Mouse (Mus musculus) CH12.LX (cell line): ENCODE measurements at regions not wholly inside any gene's neighbourhood (a gene's known extent, or its start where the extent isn't known, plus 50 kb on each side); places are given as distances from the start of the nearest gene placed in this dataset.

ENCODE experiments used
- DNase-seq: peaks from one replicate; pipeline ENCODE4 v3.0.0-alpha.2; 2013; ENCODE audit errors: extremely low read depth
- H3K27ac ChIP-seq: 2 replicates; pipeline ENCODE4 v1.5.1; 2012; ENCODE audit warnings: low read depth, mild to moderate bottlenecking, control low read depth, moderate library complexity; ENCODE audit not compliant: insufficient read depth
- H3K27me3 ChIP-seq: replicated peaks from 2 replicates; pipeline ENCODE3; 2012; ENCODE audit warnings: inconsistent platforms
- H3K36me3 ChIP-seq, 2 experiments: replicated peaks in 1 of 2; 2 replicates each; pipeline versions ENCODE3 to v1.6.1; 2012; ENCODE audit warnings: inconsistent platforms in 1 of 2, low read length in 1 of 2, mild to moderate bottlenecking in 1 of 2, mixed read lengths in 1 of 2, moderate library complexity in 1 of 2; ENCODE audit not compliant: control insufficient read depth in 1 of 2, insufficient read depth in 1 of 2
- H3K4me1 ChIP-seq, 2 experiments: 2 replicates each; pipeline ENCODE4 v1.6.1; 2012; ENCODE audit warnings: inconsistent platforms in 1 of 2, moderate library complexity in 1 of 2; ENCODE audit not compliant: insufficient read depth in 2 of 2, control insufficient read depth in 1 of 2
- H3K4me2 ChIP-seq: 2 replicates; pipeline ENCODE4 v1.6.1; 2012; ENCODE audit warnings: low read depth, mild to moderate bottlenecking, control low read depth; ENCODE audit not compliant: poor library complexity, insufficient read depth, severe bottlenecking
- H3K4me3 ChIP-seq, 3 experiments: fragments of 150-350 bp in 1 of 3; sonication (generic) in 1 of 3; replicated peaks in 1 of 3; 2 replicates each; pipeline versions ENCODE3 to v1.5.1; 2011 to 2012; ENCODE audit warnings: low read depth in 2 of 3, low read length in 2 of 3, mild to moderate bottlenecking in 2 of 3, moderate library complexity in 2 of 3, control low read depth in 1 of 3, improper control_type of control experiment in 1 of 3, inconsistent platforms in 1 of 3, mixed read lengths in 1 of 3; ENCODE audit not compliant: poor library complexity in 1 of 3
- H3K79me2 ChIP-seq: replicated peaks from 2 replicates; pipeline ENCODE4 v1.6.1; 2012; ENCODE audit warnings: mild to moderate bottlenecking, moderate library complexity; ENCODE audit not compliant: control insufficient read depth, poor library complexity, insufficient read depth, severe bottlenecking; ENCODE audit errors: extremely low read depth
- H3K9ac ChIP-seq: 2 replicates; pipeline ENCODE4 v1.6.1; 2012; ENCODE audit warnings: low read depth, mild to moderate bottlenecking, control low read depth, moderate library complexity; ENCODE audit not compliant: insufficient read depth
- H3K9me3 ChIP-seq: replicated peaks from 2 replicates; pipeline ENCODE3; 2012; ENCODE audit warnings: low read length, inconsistent platforms, mixed read lengths
- CTCF ChIP-seq, 2 experiments: IDR thresholded peaks in 1 of 2; conservative IDR thresholded peaks in 1 of 2; 2 replicates each; pipeline ENCODE4 v1.5.1; 2011 to 2012; ENCODE audit warnings: low read depth in 2 of 2, low read length in 2 of 2, improper control_type of control experiment in 1 of 2, inconsistent platforms in 1 of 2, mild to moderate bottlenecking in 1 of 2, moderate library complexity in 1 of 2
- GABPA ChIP-seq: IDR thresholded peaks from 2 replicates; pipeline ENCODE4 v1.6.1; 2012; ENCODE audit warnings: low read depth, low read length, improper control_type of control experiment, inconsistent platforms; ENCODE audit not compliant: insufficient replicate concordance
- IRF4 ChIP-seq: IDR thresholded peaks from 2 replicates; pipeline ENCODE4 v1.6.1; 2014; ENCODE audit warnings: low read depth, mild to moderate bottlenecking, inconsistent platforms, low read length, improper control_type of control experiment
- JUND ChIP-seq: conservative IDR thresholded peaks from 2 replicates; pipeline ENCODE4 v1.6.1; 2011; ENCODE audit warnings: low read depth, low read length, improper control_type of control experiment
- MAFK ChIP-seq: IDR thresholded peaks from 2 replicates; pipeline ENCODE4 v1.6.1; 2011; ENCODE audit warnings: low read length, improper control_type of control experiment; ENCODE audit not compliant: insufficient replicate concordance
- MAZ ChIP-seq: IDR thresholded peaks from 2 replicates; pipeline ENCODE4 v1.6.1; 2012; ENCODE audit warnings: low read depth, mild to moderate bottlenecking, inconsistent platforms, low read length, improper control_type of control experiment, moderate library complexity
- MXI1 ChIP-seq: IDR thresholded peaks from 2 replicates; pipeline ENCODE4 v1.6.1; 2011; ENCODE audit warnings: mild to moderate bottlenecking, low read depth, low read length, improper control_type of control experiment
- NELFE ChIP-seq: IDR thresholded peaks from 2 replicates; pipeline ENCODE4 v1.6.1; 2011; ENCODE audit warnings: low read depth, low read length, improper control_type of control experiment
- NRF1 ChIP-seq: IDR thresholded peaks from 2 replicates; pipeline ENCODE4 v1.6.1; 2014; ENCODE audit warnings: low read depth, mild to moderate bottlenecking, inconsistent platforms, low read length, improper control_type of control experiment, moderate library complexity
- POLR2AphosphoS2 ChIP-seq: IDR thresholded peaks from 2 replicates; pipeline ENCODE4 v1.6.1; 2011; ENCODE audit warnings: low read depth, low read length, improper control_type of control experiment
- RAD21 ChIP-seq: IDR thresholded peaks from 2 replicates; pipeline ENCODE4 v1.6.1; 2011; ENCODE audit warnings: low read depth, mild to moderate bottlenecking, low read length, improper control_type of control experiment, moderate library complexity
- RCOR1 ChIP-seq: conservative IDR thresholded peaks from 2 replicates; pipeline ENCODE4 v1.6.1; 2012; ENCODE audit warnings: low read depth, mild to moderate bottlenecking, inconsistent platforms, low read length, improper control_type of control experiment
- TBP ChIP-seq: conservative IDR thresholded peaks from 2 replicates; pipeline ENCODE4 v1.6.1; 2011; ENCODE audit warnings: low read depth, low read length, improper control_type of control experiment
- USF1 ChIP-seq: IDR thresholded peaks from 2 replicates; pipeline ENCODE4 v1.6.1; 2014; ENCODE audit warnings: low read depth, mild to moderate bottlenecking, inconsistent platforms, low read length, improper control_type of control experiment
- USF2 ChIP-seq: conservative IDR thresholded peaks from 2 replicates; pipeline ENCODE4 v1.6.1; 2011; ENCODE audit warnings: low read depth, low read length, improper control_type of control experiment
- ZC3H11A ChIP-seq: IDR thresholded peaks from 2 replicates; pipeline ENCODE4 v1.6.1; 2012; ENCODE audit warnings: low read depth, mild to moderate bottlenecking, inconsistent platforms, low read length, improper control_type of control experiment
- ZMIZ1 ChIP-seq: IDR thresholded peaks from 2 replicates; pipeline ENCODE4 v1.6.1; 2012; ENCODE audit warnings: low read depth, mild to moderate bottlenecking, inconsistent platforms, low read length, improper control_type of control experiment
- dilution Hi-C: fragments of 300-500 bp; cut with MboI; formaldehyde crosslinking; loops from 2 replicates; pipeline ENCODE4 v1.14.3; 2020; ENCODE audit warnings: low sequenced_read_pairs; ENCODE audit not compliant: extremely low pct_unique_long_range_greater_than_20kb, extremely low pct_ligation_motif_present
- in situ Hi-C: fragments of 300-500 bp; cut with MboI; formaldehyde crosslinking; loops from 3 replicates; pipeline ENCODE4 v1.14.3; 2019; ENCODE audit warnings: low sequenced_read_pairs, low pct_ligation_motif_present, low pct_unique_long_range_greater_than_20kb, mixed read lengths

GRCm38 (mm10) chr3:38653928-38654327 is 169.3 kb upstream of the Ankrd50 start:
- in situ Hi-C loops: no loop called here

GRCm38 (mm10) chr3:38652985-38653685 is 168.5 kb upstream of the Ankrd50 start:
- DNase-seq: no peak

More at GRCm38 (mm10) chr3:38653928-38654327, 169.3 kb upstream of the Ankrd50 start:
- H3K4me1 ChIP-seq: no peaks in the 10 kb centered on the region
- H3K4me3 ChIP-seq: no peak overlapping the region
- H3K27me3 ChIP-seq: no peaks in the 10 kb centered on the region
- H3K4me2 ChIP-seq: no peak overlapping the region
- no peak overlapping the region for H3K9ac ChIP-seq
- H3K27ac ChIP-seq: no peak overlapping the region
- H3K79me2 ChIP-seq: no peaks in the 10 kb centered on the region
- dilution Hi-C loops: no loop called here
- TF ChIP-seq GABPA (no peak), MAFK (no peak), MAZ (no peak), CTCF (conservative IDR thresholded peaks at IDR 0.05 in 1 of 2, IDR thresholded peaks at IDR 0.05 in 1 of 2; ENCODE audit: low read depth in 2 of 2, low read length in 2 of 2) (no peak), MXI1 (no peak), IRF4 (no peak), JUND (no peak), USF1 (no peak), POLR2AphosphoS2 (no peak), ZC3H11A (no peak), RCOR1 (no peak), TBP (no peak)
- no peaks in the 10 kb centered on the region for H3K9me3 ChIP-seq
- no peaks in the 10 kb centered on the region for H3K36me3 ChIP-seq
- DNase-seq: no peak

More at GRCm38 (mm10) chr3:38652985-38653685, 168.5 kb upstream of the Ankrd50 start:
- in situ Hi-C loops (no loop called here), dilution Hi-C loops (no loop called here)
- Histone ChIP-seq H3K79me2 (no peaks in the 10 kb centered on the region), H3K27me3 (no peaks in the 10 kb centered on the region), H3K27ac (no peak overlapping the region), H3K4me2 (no peak overlapping the region), H3K9ac (no peak overlapping the region), H3K4me1 (0 out of 4 replicates have a peak, but pooled peaks cover 0 to 2% of the 10 kb centered on the region in 2 experiments), H3K9me3 (no peaks in the 10 kb centered on the region), H3K4me3 (no peak overlapping the region), H3K36me3 (no peaks in the 10 kb centered on the region)
- TF ChIP-seq RAD21 (no peak), USF1 (no peak), ZMIZ1 (no peak), NRF1 (no peak), MAZ (no peak), RCOR1 (no peak), NELFE (no peak), USF2 (no peak)
